Mouse (Mus musculus) kidney, postnatal 36 days (tissue): ENCODE results near the gene Bad.

Experiments used
- DNase-seq, 2 experiments: peaks; one replicate each; pipeline ENCODE4 v3.0.0; 2021 to 2022; ENCODE audit warnings: mixed read lengths in 2 of 2

Bad gene

GRCm38 (mm10) chr19:6969665-6970381, 28.2 kb downstream of the Bad start:
- DNase-seq: peak; percentile 70 to 93

GRCm38 (mm10) chr19:6970460-6971085, 28.9 kb downstream of the Bad start:
- peak in 1 of 2 experiments; percentile 37 for DNase-seq

DNA sequence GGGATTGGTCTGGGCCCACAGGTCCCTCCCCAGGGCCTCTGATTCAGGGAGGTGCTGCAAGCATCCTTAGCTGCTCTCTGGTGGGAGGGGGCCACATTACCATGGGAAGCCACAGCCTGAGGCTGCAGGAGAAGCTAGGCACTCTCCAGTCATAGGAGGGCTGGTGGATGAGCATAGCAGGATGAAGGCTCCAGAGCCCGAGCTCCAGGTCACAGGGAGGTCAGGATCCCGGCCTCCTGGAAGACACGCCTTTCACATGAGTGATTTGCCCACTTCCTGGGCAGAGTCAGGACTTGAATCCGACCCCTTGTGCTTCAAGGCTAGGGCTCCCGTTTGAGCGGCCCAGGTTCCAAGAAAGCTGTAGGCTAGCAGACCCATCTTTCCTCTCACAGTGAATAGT, 30.0 kb downstream of the Bad start:
- no peak for DNase-seq

GRCm38 (mm10) chr19:6972247-6972917, 30.7 kb downstream of the Bad start:
- no peak for DNase-seq

DNA sequence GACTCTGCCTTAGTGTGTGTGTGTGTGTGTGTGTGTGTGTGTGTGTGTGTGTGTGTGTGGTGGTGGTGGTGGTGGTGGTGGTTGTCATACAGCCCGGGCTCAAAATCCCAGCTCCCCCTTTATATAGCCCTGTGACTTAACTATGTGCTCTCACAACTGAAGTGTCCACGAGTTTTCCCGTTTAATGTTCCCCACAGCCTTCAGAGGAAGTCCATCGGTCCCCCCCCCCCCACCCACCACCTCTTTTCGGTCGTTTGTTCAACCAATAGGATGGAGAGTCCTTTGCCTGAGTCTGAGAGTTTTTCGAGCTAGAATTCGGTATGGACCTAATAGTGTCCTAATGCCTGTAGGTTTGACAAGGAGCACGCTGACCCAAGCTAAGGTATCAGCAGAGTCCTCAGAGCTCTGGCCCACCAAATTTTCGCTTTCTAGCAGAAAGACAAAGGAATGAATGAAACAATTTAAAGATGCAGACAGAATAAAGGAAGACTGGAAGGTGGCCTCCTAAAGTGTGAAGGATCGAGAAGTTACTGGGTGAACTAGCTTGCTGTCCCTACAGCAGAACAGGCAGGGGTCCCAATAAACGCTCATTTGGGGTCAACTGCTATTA, 32.0 kb downstream of the Bad start:
- no peak for DNase-seq

GRCm38 (mm10) chr19:6974211-6975205, 32.8 kb downstream of the Bad start, which contains the start of gene Ppp1r14b:
Ppp1r14b (plus strand) TSS chr19:6974968.
- DNase-seq: peak; percentile 82 to 92

DNA sequence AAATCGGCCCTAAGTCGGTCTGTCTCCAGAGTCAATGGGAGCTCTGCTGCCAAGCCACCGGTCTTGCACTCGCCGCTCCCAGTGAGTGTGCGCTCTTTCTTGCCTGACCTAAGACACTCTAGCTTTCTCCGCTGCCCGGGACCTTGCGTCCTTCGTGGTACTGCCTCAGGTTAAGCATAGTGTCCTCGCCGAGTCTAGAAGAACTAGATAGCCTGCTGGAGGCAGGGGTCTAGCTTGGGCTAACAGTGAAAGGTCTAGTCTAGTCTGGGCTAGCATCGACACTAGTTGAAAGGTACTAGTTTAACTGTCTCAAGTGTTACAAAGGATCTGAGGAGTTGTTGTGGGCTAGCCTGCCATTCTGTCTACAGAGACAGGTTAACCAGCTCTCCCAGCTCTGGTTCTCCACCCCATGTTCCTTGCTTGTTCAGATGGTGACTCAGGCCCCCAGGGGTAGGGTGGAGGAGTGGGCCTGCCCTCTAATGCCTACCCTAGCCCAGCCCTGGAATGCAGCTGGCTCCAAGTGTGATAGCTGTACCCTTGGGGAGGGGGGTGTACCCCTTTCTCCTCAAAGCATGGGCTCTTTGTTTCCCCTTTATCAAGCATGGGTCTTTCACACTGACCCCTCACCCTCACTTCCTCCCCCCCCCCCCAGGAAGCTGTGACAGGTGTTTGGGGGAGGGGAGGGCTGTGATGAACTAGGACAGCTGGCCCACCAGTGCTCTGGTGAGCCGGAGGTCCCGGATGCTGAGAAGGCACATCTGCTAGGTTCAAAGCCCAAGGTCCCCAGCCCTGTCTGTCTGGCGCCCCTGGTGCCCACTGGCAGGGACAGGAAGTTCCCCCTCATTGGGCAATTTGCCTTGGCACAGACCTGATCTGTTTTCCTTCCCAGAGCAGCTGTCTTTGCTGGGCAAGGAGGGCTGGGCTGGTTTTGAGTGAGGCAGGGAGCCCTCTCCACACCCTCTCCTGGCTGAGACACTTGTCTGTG, 34.2 kb downstream of the Bad start, which contains the start of gene Plcb3:
Gene Plcb3, minus strand, starts transcription at position 934 of the 985 bp plus-strand sequence.
- peak; percentile 65 to 67 for DNase-seq

DNA sequence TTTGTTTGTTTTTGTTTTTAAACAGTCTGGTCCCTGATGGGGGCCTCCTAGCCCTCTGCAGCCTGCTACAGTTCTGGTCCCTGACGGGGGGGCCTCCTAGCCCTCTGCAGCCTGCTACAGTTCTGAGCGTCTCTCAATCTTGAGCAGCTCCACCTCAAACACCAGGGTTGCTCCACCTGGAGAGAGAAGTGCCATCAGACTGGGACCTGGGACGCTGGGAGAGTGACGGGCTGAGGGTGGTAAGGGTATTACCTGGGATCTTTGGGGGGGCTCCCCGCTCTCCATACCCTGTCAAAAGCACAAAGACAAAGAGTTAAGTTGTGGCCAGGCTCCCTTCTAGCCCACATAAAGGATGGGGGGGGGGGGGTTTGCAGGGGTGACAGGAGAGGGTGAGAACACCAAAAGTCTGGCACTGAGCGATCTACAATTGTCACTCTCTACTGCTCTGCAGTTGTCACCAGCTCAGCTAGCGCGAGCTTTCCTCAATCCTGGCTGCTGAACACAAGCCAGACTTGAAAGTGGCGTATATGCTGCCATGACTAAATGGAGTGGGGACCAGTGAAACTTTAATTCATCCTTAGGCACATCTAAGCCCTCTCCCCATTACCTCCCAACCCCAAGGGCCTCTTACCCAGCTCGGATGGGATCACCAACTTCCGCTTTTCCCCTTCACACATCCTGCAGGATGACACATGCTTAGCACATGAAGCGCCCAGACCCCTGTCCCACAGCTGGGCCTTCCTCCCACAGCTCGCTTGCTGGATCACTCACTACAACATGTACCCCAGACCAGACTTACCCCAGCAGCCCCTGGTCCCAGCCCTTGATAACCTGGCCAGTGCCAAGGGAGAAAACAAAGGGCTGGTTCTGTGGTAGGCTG, 36.3 kb downstream of the Bad start:
- no peak for DNase-seq

DNA sequence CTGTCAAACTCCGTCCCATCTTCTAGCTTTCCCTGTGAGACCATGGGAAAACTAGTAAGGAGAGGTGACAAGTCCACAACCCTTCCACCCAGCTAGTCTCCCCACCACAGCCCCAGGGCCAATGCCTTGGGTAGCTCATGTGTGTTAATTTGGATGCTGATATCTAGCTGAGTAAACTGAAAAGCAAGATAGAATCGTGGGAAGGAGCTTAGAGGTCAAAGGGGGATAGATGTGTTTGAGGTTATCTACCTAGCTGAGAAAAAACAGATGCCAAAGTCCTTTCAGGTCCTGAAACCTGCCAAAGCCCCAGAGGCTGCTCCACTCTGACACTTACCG, 36.9 kb downstream of the Bad start:
- no peak for DNase-seq

GRCm38 (mm10) chr19:6979001-6979479, 37.4 kb downstream of the Bad start:
- peak in 1 of 2 experiments; percentile 42 for DNase-seq

GRCm38 (mm10) chr19:6979486-6980380, 38.1 kb downstream of the Bad start:
- peak; percentile 100 for DNase-seq

- DNase-seq: peak; percentile 99
Measured at GRCm38 (mm10) chr19:6980381-6981093, 38.9 kb downstream of the Bad start, which contains the start of gene Fkbp2. Fkbp2 (minus strand) TSS chr19:6980501.

DNA sequence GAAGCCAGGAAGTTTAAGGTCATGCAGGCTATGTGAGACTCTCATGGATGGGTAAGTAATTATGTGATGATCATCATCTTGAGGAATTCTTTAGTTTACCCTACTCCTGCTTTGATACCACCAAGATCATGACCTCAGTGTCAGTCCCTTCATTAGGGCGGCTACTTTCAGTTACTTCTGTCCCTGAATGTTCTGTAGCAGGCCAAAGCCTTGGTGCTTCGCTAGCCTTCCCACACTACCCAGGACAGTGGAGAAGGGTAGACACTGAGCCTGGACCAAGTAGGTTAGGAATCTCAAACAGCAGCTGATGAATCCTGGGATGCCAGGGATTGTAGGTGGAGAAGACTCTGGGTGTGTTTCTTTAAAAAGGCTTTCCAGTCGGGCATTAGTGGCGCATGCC, 39.8 kb downstream of the Bad start:
- no peak for DNase-seq

- no peak for DNase-seq
Measured at GRCm38 (mm10) chr19:6983621-6984020, 42.0 kb downstream of the Bad start.

DNA sequence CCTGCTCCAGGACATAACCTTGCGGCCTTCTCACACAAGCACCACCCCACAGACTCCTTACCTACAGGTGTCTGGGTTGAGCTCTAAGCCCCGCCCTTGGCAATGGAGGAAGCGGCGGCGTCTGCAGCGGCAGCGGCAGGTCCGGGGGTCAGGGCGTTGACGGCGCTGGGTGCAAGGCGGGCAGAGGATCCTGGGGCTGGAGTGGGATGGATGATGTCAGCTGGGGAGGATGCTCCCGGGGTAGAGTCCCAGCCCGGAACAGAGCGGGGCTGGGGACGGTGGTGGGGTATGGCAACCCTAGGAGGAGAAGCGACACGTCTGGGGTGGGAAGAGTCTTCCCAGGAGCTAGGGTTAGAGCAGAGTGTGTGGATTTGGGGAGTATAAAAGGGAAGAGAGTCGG, 43.6 kb downstream of the Bad start:
- no peak for DNase-seq

DNA sequence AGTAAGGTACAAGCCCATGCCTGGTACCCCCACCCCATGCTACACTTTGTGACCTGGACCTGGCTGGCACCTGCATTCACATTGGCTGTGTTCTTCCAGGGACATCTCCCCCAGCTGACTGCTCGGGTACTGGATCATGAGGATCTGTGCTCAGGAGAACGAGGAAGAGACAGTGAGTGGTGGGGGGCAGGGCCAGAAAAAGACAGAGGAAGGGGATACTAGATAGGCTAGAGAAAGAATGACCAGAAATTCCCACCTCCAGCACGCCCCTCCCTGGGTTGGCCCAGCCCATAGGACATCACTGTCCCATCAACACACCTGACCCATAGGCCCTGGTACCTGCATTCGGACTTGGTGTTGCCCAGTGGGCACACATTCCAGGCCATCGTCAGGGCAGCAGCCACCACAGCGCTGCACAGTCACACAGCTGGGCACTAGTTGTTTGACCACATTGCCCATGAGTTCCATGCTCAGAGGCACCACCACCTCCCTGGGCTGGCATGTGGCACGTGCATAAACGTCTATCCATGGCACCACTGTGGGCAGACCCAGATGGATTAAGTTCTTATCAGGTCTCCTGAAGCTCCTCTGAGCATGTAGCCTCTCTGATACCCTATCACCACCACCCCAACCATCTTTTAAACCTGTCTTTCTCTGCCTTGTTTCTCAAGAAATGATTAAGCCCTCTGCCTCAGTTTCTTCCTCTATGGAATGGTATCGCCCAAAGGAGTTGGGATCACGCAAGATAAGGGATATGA, 44.5 kb downstream of the Bad start:
- DNase-seq: no peak
